Mouse (Mus musculus): ENCODE results near the gene Ddx28.

DNA sequence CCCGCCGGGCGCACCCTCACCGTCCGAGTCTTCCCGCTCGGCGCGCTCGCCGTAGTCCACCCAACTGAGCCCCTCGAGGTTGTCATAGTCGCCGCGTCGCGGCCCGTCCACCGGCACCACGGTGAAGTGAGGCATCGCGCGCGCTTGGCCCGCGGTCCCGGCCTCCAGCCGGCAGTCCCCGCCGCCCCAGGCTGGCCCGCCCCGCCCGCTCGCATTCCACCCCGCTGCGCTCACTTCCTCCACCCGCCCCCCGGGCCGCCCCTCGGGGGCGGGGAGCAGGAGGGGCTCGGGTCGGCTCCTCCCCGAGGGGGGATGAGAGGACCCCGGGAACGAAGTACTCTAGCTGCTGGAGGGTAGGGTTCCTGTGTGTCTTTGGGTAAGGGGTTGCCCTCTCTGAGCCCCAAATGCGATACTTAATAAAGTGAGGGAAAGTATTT, 45.8 kb downstream of the Ddx28 start, which contains the start of gene Slc12a4:
- TF ChIP-seq EP300 (IDR thresholded peaks at IDR 0.05; ENCODE audit: low read depth) (no peak), CTCF (IDR thresholded peaks at IDR 0.05; ENCODE audit: low read depth) (no peak)

All from liver, embryonic 14.5 days (tissue).